Mouse (Mus musculus) forebrain, embryonic 15.5 days (tissue): ENCODE results near the gene Gpr55. TPM values are rescaled to one million over a fixed set of nuclear protein-coding genes. Genes with fewer than 3 reads are reported as not detected.
A peak's percentile ranks its signal among the peaks of the same experiment; 100 is the strongest.

ENCODE experiments used
- ATAC-seq: fragments of 200-750 bp; cut with Nextera tagmentation; replicated peaks from 2 replicates; pipeline ENCODE4 v1.8.0; 2017; ENCODE audit warnings: mild to moderate bottlenecking, moderate TSS enrichment, moderate library complexity
- H3K27ac ChIP-seq: fragments of 300-500 bp; sonication (generic); replicated peaks from 2 replicates; pipeline ENCODE4 v1.5.1; 2015; ENCODE audit warnings: mild to moderate bottlenecking, inconsistent platforms
- H3K27me3 ChIP-seq: fragments of 300-500 bp; sonication (generic); 2 replicates; pipeline ENCODE4 v1.6.1; 2015; ENCODE audit warnings: inconsistent platforms
- H3K36me3 ChIP-seq: fragments of 300-500 bp; sonication (generic); 2 replicates; pipeline ENCODE4 v1.6.1; 2015; ENCODE audit warnings: mild to moderate bottlenecking, inconsistent platforms
- H3K4me1 ChIP-seq: fragments of 300-500 bp; sonication (generic); 2 replicates; pipeline ENCODE4 v1.6.1; 2015; ENCODE audit warnings: inconsistent platforms
- H3K4me2 ChIP-seq: fragments of 300-500 bp; sonication (generic); replicated peaks from 2 replicates; pipeline ENCODE4 v1.6.1; 2015; ENCODE audit warnings: mild to moderate bottlenecking, inconsistent platforms
- H3K4me3 ChIP-seq: fragments of 300-500 bp; sonication (generic); 2 replicates; pipeline ENCODE4 v1.5.1; 2015; ENCODE audit warnings: mild to moderate bottlenecking, inconsistent platforms
- H3K9ac ChIP-seq: fragments of 300-500 bp; sonication (generic); replicated peaks from 2 replicates; pipeline ENCODE4 v1.6.1; 2015; ENCODE audit warnings: mild to moderate bottlenecking, inconsistent platforms
- H3K9me3 ChIP-seq: fragments of 300-500 bp; sonication (generic); 2 replicates; pipeline ENCODE4 v1.6.1; 2016; ENCODE audit warnings: inconsistent platforms
- WGBS: fragments of 180-500 bp; shearing (Covaris S2); methylation state at CpG from one replicate; pipeline ENCODE4 v1.1.7; 2015; ENCODE audit warnings: mixed read lengths; 5-methylcytosine and 5-hydroxymethylcytosine counted together
- polyA plus RNA-seq: library from polyadenylated mRNA; unstranded; fragments of >200 nt; fragmentation: Nextera tagmentation; extraction: Ambion mirVana; gene quantifications from 2 replicates; pipeline ENCODE4 v1.2.1, GENCODE M21; 2015

The Gpr55 gene
- polyA plus RNA-seq, 1 experiment from 2014 or later, result 0.15 TPM

DNA sequence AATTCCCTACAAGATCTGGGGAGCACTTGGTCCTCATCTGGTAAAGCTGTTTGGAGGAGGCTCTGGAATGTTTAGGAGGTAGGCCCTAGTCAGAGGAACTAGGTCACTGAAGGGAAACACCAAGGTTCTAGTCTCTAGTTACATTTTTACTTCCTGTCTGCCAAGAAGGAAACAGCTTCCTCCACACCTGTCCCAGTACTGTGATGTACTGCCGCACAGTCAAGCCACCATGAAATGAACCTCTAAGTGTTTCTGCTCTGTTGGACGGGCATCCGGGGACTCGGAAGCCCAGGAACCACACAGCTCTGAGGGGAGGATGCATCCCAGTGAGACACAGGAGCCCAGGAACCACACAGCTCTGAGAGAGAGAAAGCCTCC is 32.1 kb downstream of the Gpr55 start:
- WGBS, result 60% methylated on average over 4 of the region's 4 CpGs
- Histone ChIP-seq H3K27ac (peak overlapping the region; percentile 89), H3K36me3 (no peaks in the 10 kb centered on the region), H3K4me2 (no peak overlapping the region), H3K4me1 (peaks cover 45% of the 10 kb centered on the region), H3K27me3 (no peaks in the 10 kb centered on the region), H3K9me3 (no peaks in the 10 kb centered on the region), H3K4me3 (no peak overlapping the region), H3K9ac (no peak overlapping the region)
- no peak; the same call in none of the 2 replicates for ATAC-seq

DNA sequence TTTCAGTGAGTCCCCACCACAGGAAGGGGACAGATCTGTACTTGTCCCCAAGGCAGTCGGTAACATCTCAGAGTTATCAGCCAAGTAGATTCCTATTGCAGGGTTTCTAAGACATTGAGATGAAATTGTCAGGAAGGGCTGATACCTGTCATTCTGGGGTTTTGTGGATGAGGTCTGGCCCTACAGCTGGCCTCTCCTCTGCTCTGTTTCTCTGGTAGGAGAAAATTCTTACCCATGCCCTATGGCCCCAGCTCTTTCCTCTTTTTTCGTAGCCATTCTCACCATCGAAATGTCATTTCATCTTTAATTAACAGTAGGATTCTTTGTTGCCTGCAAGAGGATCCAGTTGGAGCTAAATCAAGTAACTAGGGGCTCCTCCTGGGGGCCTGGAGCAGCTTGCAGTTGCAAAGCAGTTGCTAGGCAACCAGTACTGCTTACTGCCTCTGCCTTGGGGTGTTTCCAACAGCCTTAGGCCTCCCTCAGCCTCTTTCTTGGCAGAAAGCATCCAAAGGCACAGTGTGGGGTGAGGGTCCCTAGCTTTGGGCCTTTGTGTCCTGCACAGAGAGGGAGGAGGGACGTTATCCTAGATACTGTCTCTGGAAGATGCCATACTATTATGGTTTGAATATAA is 32.6 kb downstream of the Gpr55 start, which contains the start of gene 4933407L21Rik:
4933407L21Rik (plus strand) TSS at position 427 of the 631 bp plus-strand sequence.
- Histone ChIP-seq H3K27ac (peak within 1 kb of the TSS; percentile 89), H3K4me1 (peaks cover 40% of the 10 kb centered on the region), H3K27me3 (no peaks in the 10 kb centered on the region), H3K9ac (no peak within 1 kb of the TSS), H3K4me2 (no peak within 1 kb of the TSS), H3K36me3 (no peaks in the 10 kb centered on the region), H3K4me3 (no peak within 1 kb of the TSS), H3K9me3 (no peaks in the 10 kb centered on the region)
- WGBS, result 8% methylated on average over 4 of the region's 4 CpGs
- ATAC-seq, result peak; percentile 93

DNA sequence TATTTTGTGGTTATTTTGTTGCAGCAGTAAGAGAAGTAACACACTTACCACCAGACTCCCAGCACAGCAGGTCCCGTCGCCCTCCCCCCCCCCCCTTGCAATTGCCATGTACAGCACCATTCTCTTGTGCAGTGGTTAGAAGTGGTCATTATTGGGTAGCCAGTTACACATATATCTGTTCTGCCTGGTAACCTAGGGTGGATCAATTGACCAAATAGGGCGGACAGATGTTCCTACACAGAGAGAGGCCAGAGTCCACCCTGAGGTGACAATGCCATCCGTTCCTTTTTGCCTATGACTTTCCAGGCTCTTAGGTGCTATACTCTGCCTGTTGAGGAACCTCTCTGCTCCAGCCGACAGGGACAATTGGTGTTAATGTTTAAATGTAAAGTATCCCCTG is 35.6 kb downstream of the Gpr55 start:
- no peak overlapping the region for H3K27ac ChIP-seq
- WGBS, result 90% methylated on average over 5 of the region's 5 CpGs
- no peaks in the 10 kb centered on the region for H3K27me3 ChIP-seq
- ATAC-seq, result no peak
- H3K4me2 ChIP-seq, result no peak overlapping the region
- no peak overlapping the region for H3K4me3 ChIP-seq
- no peaks in the 10 kb centered on the region for H3K9me3 ChIP-seq
- H3K9ac ChIP-seq, result no peak overlapping the region
- peaks cover 34% of the 10 kb centered on the region for H3K4me1 ChIP-seq
- no peaks in the 10 kb centered on the region for H3K36me3 ChIP-seq

DNA sequence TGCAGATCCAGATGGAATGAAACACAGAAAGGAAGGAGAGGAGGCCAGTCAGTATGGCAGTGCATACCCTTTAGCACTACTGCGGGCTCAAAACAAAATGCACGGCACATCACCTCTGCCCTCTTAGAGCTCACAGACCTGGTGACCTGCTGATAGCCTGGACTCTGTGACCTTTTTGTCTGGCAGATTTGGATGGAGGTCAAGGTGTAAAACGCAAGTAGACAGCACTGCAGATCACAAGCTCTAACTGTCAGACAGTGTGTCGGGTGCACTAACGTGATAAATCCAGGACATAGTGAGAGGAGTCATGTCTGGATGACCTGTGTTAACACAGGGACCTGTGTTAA is 38.0 kb downstream of the Gpr55 start:
- Histone ChIP-seq H3K27me3 (no peaks in the 10 kb centered on the region), H3K4me2 (no peak overlapping the region), H3K36me3 (no peaks in the 10 kb centered on the region), H3K4me1 (peaks cover 19% of the 10 kb centered on the region), H3K9me3 (no peaks in the 10 kb centered on the region), H3K9ac (no peak overlapping the region), H3K4me3 (no peak overlapping the region), H3K27ac (peak overlapping the region; percentile 35)
- ATAC-seq, result no peak
- 84% methylated on average over 5 of the region's 5 CpGs for whole genome bisulfite sequencing

DNA sequence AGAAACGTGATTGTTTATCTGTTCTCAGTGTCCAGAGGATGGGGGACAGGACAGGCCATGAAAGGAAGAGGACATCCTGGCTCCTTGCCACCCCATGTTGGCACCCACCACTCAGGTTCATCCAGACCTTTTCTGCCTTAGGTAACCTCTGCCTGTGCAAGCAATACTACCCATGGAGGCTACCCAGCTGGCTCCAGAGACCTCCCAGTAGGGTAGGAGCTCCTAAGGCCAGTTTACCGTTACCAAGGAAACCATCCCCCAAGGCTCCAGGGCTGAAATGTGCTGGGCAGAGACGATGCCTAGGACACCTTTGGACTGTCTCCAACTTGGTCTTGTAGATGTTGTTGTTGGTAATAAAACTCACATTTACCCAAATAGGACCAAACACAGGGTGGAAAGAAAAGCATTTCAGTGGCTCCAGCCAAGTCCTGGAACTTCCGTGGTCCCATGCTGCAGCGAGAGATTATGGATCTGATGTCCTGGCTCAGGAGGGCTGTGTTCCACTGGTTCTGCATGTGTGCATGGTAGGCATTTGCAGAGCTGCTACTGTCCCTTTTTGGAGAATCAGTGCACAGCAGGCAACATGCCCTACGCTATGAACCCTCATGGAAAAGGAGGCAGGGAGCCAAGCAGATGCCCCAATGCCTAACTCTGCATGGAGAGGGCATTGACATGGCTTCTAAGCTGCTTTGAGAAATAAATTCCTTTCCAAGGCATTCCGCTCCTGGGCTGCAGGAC is 38.5 kb downstream of the Gpr55 start:
- H3K9me3 ChIP-seq, result no peaks in the 10 kb centered on the region

DNA sequence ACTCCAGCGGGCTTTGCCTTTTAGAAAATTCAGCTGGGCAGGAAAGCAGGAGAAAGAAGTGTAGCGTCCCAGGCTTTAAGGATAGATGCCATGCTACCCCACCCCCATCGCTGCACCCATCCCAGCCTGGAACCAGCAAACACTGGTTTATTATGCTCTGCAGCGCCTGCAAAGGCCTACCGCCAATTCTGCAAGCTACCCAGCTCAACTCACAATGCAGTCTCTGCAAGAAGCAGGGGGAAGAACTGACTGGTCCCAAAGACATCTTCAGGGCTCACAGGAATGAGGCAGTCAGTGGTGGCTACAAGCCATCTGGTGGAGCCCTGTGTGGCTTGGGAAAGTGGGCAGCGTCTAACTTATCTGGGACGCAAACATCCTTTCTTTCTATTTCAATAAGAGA is 39.1 kb downstream of the Gpr55 start:
- Histone ChIP-seq H3K4me3 (no peak overlapping the region), H3K9ac (no peak overlapping the region), H3K36me3 (no peaks in the 10 kb centered on the region), H3K4me1 (peaks cover 25% of the 10 kb centered on the region), H3K27ac (peak overlapping the region; percentile 12), H3K4me2 (no peak overlapping the region), H3K9me3 (no peaks in the 10 kb centered on the region), H3K27me3 (no peaks in the 10 kb centered on the region)
- no peak for ATAC-seq
- WGBS, result 74% methylated on average over 7 of the region's 7 CpGs

More for the DNA sequence above, 38.5 kb downstream of the Gpr55 start:
- Histone ChIP-seq H3K4me2 (no peak overlapping the region), H3K4me1 (peaks cover 20% of the 10 kb centered on the region), H3K27ac (peak overlapping the region; percentile 35), H3K27me3 (no peaks in the 10 kb centered on the region), H3K4me3 (no peak overlapping the region), H3K36me3 (no peaks in the 10 kb centered on the region), H3K9ac (no peak overlapping the region)
- WGBS, result 49% methylated on average over 7 of the region's 7 CpGs
- peak; percentile 51; the same call in 1 of the 2 replicates for ATAC-seq

DNA sequence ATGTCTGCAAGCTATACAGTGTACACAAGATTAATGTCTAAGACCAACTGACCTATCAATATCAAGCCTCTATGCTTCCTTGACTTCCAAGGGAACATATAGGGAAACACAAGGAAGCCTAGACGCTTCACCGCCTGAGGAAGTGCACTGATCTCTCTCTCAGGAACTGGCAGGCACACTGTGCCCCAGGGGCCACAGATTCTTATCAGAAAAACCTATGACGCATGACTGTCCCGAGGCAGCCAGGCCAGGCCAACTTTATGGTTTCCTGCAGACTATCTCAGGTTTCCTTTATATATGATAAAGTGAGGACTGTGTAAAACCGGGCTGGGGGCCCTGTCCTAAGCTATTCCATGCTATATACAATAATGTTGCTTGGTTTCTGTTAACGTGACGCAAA is 41.2 kb downstream of the Gpr55 start:
- H3K4me3 ChIP-seq, result no peak overlapping the region
- no peak overlapping the region for H3K27ac ChIP-seq
- H3K4me2 ChIP-seq, result no peak overlapping the region
- peaks cover 32% of the 10 kb centered on the region for H3K4me1 ChIP-seq
- H3K27me3 ChIP-seq, result no peaks in the 10 kb centered on the region
- H3K36me3 ChIP-seq, result no peaks in the 10 kb centered on the region
- ATAC-seq, result no peak
- WGBS, result 98% methylated on average over 7 of the region's 7 CpGs
- no peaks in the 10 kb centered on the region for H3K9me3 ChIP-seq
- no peak overlapping the region for H3K9ac ChIP-seq

DNA sequence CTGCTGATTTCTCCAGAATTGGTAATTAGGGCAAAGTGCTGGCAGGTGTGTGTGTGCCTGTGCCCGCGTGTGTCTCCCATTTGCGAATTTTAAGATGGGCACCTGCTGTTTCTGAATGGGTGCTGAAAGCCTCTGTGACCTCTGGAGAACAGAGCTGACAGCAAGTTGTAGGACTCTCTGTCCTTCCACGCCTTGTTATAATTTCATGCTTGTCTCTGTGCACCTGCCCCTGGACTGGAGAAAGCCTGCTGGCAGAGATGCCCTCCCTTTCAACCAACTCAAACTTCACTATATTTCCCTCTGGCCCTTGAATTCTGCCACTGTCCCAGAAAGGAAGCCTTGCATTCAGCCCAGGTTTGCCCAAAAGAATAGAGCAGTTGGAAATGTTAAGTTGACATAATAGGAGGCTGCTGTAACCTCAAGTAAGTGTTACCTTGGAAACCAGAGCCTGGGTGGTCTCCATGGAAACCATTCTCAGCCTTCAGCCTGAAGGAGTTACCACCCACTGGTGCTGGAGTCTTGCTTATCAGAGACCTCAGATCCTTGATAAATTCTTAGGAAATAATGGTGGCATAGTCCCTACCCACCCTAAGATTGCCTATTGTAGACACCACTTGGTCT is 43.9 kb downstream of the Gpr55 start:
- H3K36me3 ChIP-seq, result no peaks in the 10 kb centered on the region
- H3K27ac ChIP-seq, result peak overlapping the region; percentile 92
- H3K9me3 ChIP-seq, result no peaks in the 10 kb centered on the region
- no peaks in the 10 kb centered on the region for H3K27me3 ChIP-seq
- H3K4me3 ChIP-seq, result no peak overlapping the region
- H3K9ac ChIP-seq, result no peak overlapping the region
- H3K4me1 ChIP-seq, result peaks cover 22% of the 10 kb centered on the region
- 3% methylated on average over 4 of the region's 4 CpGs for WGBS
- peak; percentile 91 for ATAC-seq
- no peak overlapping the region; the same call in 1 of the 2 replicates for H3K4me2 ChIP-seq

DNA sequence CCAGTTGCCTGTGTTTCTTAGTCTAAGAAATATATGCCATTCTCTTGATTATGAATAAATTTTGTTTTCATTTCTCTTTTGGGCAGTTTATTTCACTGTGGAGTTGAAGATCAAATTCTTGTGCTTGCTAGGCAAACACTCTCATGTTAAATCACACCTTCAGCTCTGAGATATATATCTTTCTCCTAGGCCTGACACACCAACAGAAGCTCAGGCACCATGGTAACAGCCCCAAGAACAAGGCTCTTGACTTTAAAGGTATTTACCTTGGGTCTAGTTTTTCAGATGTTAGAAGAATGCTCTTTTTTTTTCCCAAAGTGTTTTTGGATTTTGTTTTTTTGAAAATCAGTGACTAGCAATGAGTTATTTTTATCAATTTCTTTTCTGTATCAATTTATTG is 44.9 kb downstream of the Gpr55 start:
- Histone ChIP-seq H3K9ac (no peak overlapping the region), H3K4me2 (no peak overlapping the region), H3K27ac (peak overlapping the region; percentile 92), H3K36me3 (no peaks in the 10 kb centered on the region), H3K4me1 (peaks cover 22% of the 10 kb centered on the region), H3K4me3 (no peak overlapping the region), H3K27me3 (no peaks in the 10 kb centered on the region), H3K9me3 (no peaks in the 10 kb centered on the region)
- no peak for ATAC-seq

DNA sequence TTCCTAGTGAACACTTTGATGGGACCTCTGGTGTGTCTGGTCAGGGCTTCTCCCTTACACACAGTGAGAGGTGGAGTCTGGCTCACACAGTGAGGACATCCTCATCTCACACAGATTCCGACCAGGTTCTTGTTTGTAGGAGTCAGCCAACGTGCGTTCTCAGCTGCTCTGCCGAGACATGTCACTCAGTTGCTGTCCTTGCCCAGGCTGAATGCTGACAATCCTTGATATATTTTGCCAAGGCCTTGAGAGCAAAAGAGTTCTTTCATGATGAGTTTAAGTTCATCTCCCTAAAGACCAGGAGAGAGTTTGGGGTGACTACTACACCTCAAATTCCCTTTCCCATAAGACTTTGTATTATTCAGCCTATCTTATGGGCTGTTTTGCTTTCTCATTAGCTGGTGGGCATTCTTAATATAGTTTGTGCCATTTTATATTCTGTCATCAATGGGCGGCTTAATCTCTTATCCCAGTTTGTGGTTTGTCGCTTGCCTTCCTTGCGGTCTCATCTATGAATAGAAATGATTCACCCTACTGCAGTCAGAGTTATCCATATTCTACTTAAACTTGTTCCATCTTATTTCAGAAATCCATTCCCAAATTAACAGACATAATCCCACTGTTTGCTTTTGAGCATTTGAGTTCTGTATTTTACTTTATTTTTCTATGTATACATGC is 47.6 kb downstream of the Gpr55 start:
- H3K9me3 ChIP-seq, result no peaks in the 10 kb centered on the region
- H3K27me3 ChIP-seq, result no peaks in the 10 kb centered on the region
- ATAC-seq, result no peak
- peaks cover 20% of the 10 kb centered on the region for H3K4me1 ChIP-seq
- H3K36me3 ChIP-seq, result peaks cover 2% of the 10 kb centered on the region; the same call in 1 of the 2 replicates
- H3K27ac ChIP-seq, result no peak overlapping the region
- WGBS, result 95% methylated on average over 7 of the region's 7 CpGs
- H3K9ac ChIP-seq, result no peak overlapping the region
- no peak overlapping the region for H3K4me2 ChIP-seq
- H3K4me3 ChIP-seq, result no peak overlapping the region

DNA sequence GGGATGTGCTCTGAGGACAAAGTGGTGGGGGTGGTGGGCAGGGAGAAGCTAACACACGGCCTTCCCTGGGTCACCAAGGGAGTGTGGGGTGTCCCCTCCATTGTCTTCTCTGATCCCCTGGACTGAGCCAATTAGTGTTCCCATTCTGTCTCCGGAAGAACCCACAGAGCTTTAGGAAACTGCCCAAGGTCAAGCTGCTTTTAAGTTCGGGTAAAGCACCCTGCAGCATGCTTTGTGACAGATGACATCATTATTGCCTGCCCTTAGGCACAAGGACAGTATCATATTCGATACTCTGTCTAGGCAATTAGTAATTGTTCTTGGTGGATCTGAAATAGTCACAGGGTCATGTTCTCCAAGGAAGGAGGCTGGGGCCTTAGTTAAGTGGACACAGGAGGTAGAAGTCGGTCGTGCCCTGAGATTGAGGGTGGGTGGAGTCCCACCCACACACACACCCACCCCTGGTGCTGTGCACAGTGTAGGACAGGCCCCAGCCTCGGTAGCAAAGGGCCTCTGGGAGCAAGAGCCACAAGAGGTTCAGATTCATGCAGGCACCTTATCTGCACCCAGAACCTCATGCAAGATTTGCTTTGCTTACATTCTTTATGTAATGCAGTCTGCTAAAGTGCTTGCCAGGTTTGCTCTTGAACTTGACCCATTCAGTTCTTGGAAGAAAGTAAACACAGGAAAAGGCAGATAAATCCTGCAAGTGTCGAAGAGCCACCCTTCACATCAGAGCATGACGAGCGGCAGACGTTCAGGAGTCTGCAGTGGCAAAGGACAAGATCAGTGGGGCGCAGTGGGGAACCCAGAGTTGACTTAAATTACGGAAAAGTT is 51.8 kb downstream of the Gpr55 start:
- no peaks in the 10 kb centered on the region for H3K27me3 ChIP-seq
- H3K4me1 ChIP-seq, result no peaks in the 10 kb centered on the region
- H3K4me3 ChIP-seq, result no peak overlapping the region
- no peak overlapping the region for H3K4me2 ChIP-seq
- no peak overlapping the region for H3K27ac ChIP-seq
- no peak overlapping the region for H3K9ac ChIP-seq
- WGBS, result 67% methylated on average over 13 of the region's 13 CpGs
- H3K9me3 ChIP-seq, result no peaks in the 10 kb centered on the region
- ATAC-seq, result no peak
- H3K36me3 ChIP-seq, result peaks cover 41% of the 10 kb centered on the region
